Mouse (Mus musculus) cerebellum, postnatal 4 days (tissue): ENCODE data around the gene Col17a1.

Experiments
- DNase-seq, 2 experiments: peaks; one replicate each; pipeline ENCODE4 v3.0.0; 2022; ENCODE audit warnings: low spot score in 2 of 2, mixed read lengths in 1 of 2

The Col17a1 gene

DNA sequence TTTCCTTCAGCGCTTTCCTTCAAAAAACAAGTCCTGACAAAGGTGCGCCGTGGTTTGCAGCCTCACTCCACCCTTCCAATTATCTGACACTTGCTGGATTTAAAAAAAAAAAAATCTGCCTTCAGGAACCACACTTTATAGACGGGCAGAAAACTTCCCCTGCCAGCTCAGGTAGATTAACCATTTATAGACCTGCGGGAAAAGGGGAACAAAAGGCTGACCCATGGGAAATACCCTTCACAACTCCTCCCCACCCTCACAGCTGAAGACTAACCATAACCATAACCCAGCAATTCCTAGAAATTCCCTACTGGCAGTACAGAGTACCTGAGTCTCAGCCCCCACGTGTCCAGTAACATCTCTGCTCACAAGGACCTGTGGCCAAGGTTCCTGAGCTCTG lies at the start of gene Col17a1:
TSS of gene Col17a1 (minus strand) at position 101 of the 400 bp plus-strand sequence.
- no peak for DNase-seq

GRCm38 (mm10) chr19:47731931-47732330 lies 40.0 kb upstream of the Col17a1 start:
- DNase-seq, result peak; percentile 29 to 57

GRCm38 (mm10) chr19:47731071-47731881 lies 39.4 kb upstream of the Col17a1 start, which contains the start of gene Sfr1:
TSS of gene Sfr1 (plus strand) at chr19:47731682.
- peak; percentile 97 to 99 for DNase-seq

DNA sequence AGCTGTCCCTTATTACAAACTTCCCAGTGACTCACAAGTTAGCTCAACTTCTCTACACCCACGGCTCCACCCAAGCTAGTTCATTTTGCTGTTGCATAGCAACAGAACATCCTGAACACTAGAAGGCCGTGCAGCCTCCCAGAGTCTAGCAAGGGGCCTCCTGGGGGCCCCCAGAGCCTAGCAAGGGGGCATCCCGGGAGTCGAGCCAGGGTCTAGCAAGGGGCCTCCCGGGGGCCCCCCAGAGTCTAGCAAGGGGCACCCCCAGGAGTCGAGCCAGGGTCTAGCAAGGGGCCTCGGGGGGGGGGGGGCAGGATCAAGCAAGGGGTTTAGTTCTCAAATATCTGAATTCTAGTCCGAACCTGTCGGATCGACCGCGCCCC lies 38.8 kb upstream of the Col17a1 start:
- DNase-seq, result no peak

- no peak for DNase-seq
These were observed 33.8 kb upstream of the Col17a1 start for GRCm38 (mm10) chr19:47725643-47726140.

GRCm38 (mm10) chr19:47724903-47725302 lies 33.0 kb upstream of the Col17a1 start:
- no peak for DNase-seq

DNA sequence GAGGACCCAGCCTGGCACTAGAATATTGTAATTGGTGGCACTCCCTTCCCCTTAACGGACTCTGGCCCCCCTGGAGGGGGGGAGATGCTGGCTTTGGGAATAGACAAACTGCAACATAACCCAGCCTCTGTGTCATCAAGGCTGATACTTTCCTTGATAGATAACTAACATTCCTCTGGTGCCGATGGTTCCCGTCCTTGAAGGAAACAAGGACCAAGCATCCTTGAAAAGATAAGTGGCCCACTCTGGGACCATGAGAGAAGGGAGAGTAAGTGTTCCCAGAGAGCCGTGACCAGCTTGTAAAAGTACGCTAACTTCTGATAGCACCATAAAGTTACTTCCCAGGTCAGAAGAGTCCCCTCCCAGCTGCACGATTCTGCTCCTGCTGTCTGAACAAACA lies 30.6 kb upstream of the Col17a1 start:
- no peak for DNase-seq

DNA sequence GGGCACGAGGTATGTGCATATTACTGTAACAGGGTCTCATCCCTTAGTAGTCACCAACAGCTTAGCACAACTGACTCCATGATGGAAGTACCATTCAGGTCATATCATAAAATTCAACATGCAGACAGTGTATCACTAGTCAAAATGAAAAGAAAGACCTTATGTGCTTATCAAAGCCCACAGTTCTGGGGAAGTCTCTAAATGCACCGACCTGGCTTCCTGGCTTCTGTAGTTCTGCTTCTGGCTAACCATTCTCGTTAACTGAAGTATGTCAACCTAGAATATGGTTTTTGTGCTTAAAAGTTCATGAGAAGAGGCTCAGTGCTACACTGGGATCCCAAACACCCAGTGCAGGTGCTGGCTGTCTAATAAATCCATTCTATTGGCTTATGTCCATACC lies 27.3 kb upstream of the Col17a1 start:
- DNase-seq, result no peak

DNA sequence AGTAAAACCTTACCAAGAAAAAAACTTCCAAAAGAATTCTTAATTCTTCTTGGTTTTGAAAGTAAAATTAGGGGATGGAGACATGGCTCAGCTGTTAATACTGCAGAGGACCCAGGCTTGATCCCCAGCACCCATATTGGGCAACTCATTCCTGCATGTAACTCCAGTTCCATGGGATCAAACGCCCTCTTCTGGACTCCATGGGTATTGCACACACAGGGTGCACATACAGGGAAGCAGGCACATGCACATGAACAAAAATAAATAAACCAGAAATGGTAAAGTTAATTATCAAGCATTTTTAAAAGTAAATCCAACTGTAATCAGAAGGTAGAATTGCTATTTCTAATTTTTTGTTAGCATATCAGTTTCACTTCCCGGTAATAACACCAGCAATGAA lies 24.2 kb upstream of the Col17a1 start:
- DNase-seq, result no peak

GRCm38 (mm10) chr19:47713457-47713856 lies 21.6 kb upstream of the Col17a1 start:
- no peak for DNase-seq

- no peak for DNase-seq
These were observed 18.5 kb upstream of the Col17a1 start for GRCm38 (mm10) chr19:47710376-47710775.

- no peak for DNase-seq
These were observed 13.9 kb upstream of the Col17a1 start for GRCm38 (mm10) chr19:47705772-47706309.

- DNase-seq, result no peak
These were observed 13.3 kb upstream of the Col17a1 start for GRCm38 (mm10) chr19:47705080-47705771.

- no peak for DNase-seq
These were observed 8.6 kb upstream of the Col17a1 start for GRCm38 (mm10) chr19:47700509-47700908.

- DNase-seq, result no peak
These were observed 7.8 kb upstream of the Col17a1 start for GRCm38 (mm10) chr19:47699743-47700142.

DNA sequence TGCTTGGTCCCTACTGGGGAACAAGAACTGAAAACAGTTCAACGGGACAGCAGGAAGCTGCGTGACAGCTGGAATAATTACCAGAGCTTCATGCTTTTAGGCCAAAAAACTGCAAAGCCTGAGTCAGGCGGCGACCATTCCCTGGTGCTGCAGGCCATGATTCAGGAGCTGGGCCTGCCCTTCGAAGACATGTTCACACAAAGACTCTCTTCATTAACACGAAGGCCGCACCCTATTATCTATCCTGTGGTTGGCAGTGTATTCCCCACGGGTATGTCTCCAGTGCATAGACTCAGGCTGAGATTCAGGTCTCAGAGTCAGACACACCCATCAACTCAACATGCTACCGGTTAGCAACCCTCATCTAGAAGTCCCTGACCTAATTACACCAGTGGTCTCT lies 6.4 kb upstream of the Col17a1 start:
- no peak for DNase-seq

- DNase-seq, result no peak
These were observed 5.2 kb upstream of the Col17a1 start for GRCm38 (mm10) chr19:47697067-47697466.

- no peak for DNase-seq
These were observed 4.5 kb upstream of the Col17a1 start for GRCm38 (mm10) chr19:47696411-47696810.

DNA sequence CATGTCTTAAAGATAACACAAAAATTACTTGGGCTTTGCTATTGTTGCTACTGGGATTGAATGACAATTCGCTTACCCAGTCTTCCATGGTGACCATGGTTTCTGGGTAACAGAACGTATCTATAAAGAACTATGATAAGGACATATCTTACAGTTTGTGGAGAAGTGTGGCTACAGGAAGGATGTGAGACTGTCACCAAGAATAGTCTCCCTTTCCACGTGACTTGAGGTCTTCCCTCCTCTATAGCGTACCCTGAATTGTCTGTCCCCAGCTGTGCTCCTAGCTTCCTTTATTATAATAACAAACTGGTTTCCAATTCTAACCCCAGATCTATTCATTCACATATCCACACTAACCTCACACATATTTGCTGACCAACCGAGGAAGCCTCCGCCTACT lies 3.8 kb upstream of the Col17a1 start:
- no peak for DNase-seq

DNA sequence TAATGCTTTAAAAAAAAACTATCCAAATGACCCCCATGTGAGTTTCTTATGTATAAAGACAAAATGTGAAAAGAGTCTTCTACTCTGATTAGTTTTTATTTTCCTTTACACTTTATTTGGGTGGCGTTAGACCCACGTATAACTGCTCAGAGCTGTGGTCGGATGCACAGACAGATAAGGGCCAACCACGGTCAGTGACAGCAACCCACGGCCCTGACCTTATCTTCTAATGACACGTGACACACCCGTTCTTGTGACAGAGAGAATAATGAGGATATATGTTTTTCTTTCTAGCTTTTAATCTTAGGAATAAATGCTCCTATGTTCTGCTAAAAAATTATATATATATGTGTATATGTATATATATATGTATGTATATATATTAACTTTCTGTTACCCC lies 2.3 kb downstream of the Col17a1 start:
- no peak for DNase-seq

GRCm38 (mm10) chr19:47678675-47679074 lies 13.2 kb downstream of the Col17a1 start:
- no peak for DNase-seq

GRCm38 (mm10) chr19:47674419-47674818 lies 17.5 kb downstream of the Col17a1 start:
- DNase-seq, result peak in 1 of 2 experiments; percentile 48

DNA sequence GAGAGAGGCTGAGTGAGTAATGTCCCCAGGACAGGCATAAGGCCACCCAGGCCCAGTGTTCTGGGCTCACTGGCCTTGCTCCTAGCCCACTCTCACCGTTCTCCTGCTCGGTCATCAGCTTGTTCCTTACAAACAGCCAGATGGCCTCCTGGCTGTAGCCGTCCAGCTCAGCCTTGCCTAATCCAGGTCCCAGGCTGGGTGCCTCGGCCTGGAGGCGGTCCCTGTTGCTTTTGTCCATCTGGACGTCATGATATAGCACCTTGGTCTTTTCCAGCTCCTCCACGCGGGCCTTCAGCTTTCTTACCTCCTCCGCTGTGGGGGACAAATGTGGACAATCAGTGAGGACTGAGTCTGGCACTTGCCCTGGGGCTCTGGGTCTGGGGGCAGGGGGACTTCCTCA lies 23.5 kb downstream of the Col17a1 start:
- no peak for DNase-seq
